Mouse (Mus musculus): ENCODE data around the gene Lhx1.

Lhx1 gene

GRCm38 (mm10) chr11:84497944-84498343 lies 27.4 kb downstream of the Lhx1 start:
- DNase-seq (ENCODE audit: extremely low read depth, insufficient read length, low spot score): no peak

DNA sequence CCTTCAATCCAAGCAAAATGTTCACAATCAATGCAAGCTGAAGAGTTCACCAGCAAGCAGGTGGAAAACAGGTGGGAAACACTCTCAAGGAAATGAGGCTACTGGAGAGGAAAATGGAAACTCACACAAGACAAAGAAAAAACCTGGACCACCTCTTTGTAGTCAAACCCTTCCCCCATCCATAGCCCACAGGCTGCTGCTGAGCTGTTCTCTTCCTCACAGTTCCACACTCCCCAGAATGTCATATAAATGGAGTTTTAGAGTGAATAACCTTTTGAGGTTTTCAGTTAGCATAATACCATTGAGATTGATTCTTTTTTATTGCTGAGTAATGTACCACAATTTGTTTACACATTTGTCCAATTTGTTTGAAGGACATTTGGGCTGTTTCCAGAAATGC lies 28.4 kb downstream of the Lhx1 start:
- DNase-seq (ENCODE audit: extremely low read depth, insufficient read length, low spot score): no peak

DNA sequence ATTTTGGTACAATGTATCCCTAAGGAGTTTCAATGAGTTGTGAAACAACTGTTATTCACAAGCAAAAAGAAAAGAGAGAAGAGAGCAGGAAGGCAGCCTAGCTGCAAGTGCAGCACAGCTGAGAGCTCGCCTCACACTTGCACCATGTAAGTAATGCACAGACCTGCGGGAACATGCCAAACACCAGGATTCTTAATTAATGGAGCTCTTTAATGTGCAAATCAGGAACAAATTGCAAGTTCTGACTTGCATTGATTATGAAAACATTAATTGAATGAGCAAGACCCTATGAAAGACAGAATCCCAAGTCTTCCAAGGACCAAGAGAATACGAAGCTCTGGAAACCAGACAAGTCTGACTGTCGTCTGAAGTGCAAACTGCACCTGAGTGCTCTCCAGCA lies 29.6 kb downstream of the Lhx1 start:
- DNase-seq (ENCODE audit: extremely low read depth, insufficient read length, low spot score): no peak

- DNase-seq (ENCODE audit: extremely low read depth, insufficient read length, low spot score): no peak
Measured at GRCm38 (mm10) chr11:84481661-84482060, 43.7 kb downstream of the Lhx1 start.

DNA sequence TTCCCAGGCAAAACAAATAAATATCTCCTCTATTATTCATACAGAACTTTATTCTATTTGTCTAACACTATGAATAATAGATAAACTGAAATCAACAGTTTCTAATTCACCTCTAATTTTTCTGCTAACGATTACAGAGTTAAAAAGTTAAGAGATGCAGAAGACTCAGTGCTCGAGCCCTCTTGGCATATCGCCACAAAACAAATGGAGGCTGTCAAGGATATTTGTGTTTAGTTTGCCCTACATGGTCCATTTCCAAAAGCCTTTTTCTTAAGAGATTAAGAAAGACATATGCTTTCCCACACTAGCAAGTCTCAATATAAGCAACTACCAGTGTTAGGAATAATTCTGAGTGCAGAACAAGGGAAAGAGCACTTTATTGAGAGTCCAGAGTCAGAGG lies 44.9 kb downstream of the Lhx1 start:
- DNase-seq (ENCODE audit: extremely low read depth, insufficient read length, low spot score): no peak

GRCm38 (mm10) chr11:84476641-84477040 lies 48.7 kb downstream of the Lhx1 start:
- no peak for DNase-seq (ENCODE audit: extremely low read depth, insufficient read length, low spot score)

DNA sequence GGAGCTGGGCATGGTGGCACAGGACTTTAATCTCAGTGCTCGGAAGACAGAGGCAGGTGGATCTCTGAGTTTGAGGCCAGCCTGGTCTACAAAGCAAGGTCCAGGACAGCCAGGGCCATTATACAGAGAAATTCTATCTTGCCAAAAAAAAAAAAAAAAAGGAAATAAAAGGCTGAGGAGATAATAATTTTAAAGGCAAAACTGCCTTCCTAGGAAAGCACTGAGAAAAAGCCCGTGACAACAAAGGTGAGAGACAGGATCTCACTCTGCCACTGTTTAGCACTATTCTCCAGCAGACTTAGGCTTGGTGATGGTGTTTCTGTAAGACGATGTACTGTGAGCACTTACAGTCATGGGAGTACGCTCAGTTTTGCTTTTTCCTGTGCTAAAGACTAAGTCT lies 49.3 kb downstream of the Lhx1 start:
- no peak for DNase-seq (ENCODE audit: extremely low read depth, insufficient read length, low spot score)

GRCm38 (mm10) chr11:84473093-84473667 lies 52.2 kb downstream of the Lhx1 start:
- no peak for DNase-seq (ENCODE audit: extremely low read depth, insufficient read length, low spot score)
